Mouse (Mus musculus): Measurements from ENCODE around the gene Ccdc124. TPM values are rescaled to one million over a fixed set of nuclear protein-coding genes. Genes with fewer than 3 reads are reported as not detected.

Gene Ccdc124
- total and polyA plus RNA-seq, 3 experiments, result 36.2 to 82.0 (median 58.7) TPM

DNA sequence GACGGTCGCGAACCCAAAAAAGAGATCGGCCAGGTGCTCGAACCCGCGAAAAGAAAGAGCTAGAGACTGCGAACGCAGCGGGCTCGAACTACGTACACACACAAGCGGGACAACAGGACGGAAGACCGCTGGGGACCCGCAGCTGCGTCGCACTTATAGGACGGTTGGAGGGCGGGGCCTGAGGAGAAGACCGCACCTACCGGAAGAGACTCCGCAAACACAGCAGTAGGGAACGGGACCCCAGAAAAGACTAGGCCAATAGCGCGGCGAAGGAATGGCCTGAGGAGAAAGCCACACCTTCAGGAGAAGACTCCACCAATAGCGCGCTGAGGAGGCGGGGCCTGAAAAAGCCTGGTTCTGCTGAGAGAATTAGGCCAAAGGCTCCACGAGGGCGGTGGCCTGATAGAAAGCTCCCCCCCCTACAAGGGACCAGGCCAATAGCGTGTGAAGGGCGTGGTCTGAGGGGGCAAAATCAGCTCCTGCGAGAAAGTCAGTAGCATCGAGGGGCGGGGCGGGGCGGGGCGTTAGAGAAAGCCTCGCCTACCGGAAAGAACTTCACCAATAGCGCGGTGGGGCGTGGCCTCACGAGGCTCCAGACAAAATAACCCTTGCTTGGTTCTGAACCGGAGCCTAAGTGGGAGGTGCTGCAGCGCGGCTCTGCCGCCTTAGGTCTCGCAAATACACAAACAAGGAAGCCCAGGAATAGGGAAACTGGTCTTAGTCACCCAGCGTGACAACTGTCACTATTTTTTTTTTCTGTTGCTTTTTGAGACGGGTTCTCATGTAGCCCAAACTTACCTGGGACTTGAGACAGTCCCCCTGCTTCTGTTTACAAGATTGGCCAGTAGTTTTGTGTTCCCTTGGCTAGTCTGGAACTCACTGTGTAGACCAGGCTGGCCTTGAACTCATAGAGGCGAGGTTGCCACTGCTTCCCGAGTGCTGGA, 34.1 kb downstream of the Ccdc124 start, which contains the start of gene Arrdc2 (continued):
- peak; percentile 8; the same call in 1 of the 2 replicates for TF ChIP-seq BHLHE40 (IDR thresholded peaks at IDR 0.05; ENCODE audit: low read depth, low read length)

DNA sequence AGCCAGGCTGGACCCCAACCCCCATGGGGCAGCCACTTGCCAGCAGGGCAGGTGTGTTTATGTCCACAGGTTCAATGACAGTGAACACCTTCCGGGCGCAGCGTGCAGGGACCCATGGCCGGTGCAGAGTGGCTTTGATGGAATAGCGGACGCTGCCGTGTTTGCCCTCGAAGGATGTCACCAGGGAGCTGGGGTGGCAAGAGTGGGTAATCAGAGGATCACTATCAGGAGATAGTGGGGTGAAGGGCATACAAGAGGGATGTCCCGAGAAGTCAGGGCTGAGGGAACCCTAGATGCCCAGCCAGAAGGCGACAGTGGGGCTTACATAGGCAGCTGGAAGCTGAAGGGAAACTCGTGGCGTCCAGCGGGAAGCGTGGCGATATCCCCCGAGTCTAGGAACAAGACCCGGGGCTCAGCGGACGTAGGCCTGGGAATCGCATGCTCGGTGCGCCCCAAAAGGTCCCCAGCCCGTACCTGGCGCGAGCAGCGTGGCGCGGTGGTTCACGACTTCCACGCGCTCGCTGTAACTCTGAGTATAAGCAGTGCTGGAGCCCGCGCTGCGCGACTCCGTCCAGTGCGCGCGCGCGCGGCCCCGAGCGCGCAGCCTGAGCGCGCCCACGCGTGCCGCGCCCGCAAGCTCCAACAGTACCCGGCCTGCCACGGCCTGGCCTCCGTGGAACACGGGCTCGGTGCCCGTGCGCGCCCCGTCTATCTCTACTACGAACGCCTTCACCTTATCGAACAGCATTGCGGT, 34.9 kb downstream of the Ccdc124 start:
- Histone ChIP-seq H3K9ac (ENCODE audit: insufficient read depth, low read depth) (peak overlapping the region; percentile 68), H3K79me2 (replicated peaks; ENCODE audit: control insufficient read depth, extremely low read depth, insufficient read depth, poor library complexity, severe bottlenecking) (no peaks in the 10 kb centered on the region), H3K36me3 (replicated peaks in 1 of 2; ENCODE audit: control insufficient read depth in 1 of 2, insufficient read depth in 1 of 2, low read length in 1 of 2) (peaks cover 12 to 27% of the 10 kb centered on the region in 2 experiments), H3K27me3 (replicated peaks) (peaks cover 19% of the 10 kb centered on the region), H3K4me1 (ENCODE audit: control insufficient read depth in 1 of 2, insufficient read depth in 2 of 2) (peaks cover 6 to 23% of the 10 kb centered on the region in 2 experiments), H3K9me3 (replicated peaks; ENCODE audit: low read length) (no peaks in the 10 kb centered on the region), H3K4me3 (replicated peaks in 1 of 3; ENCODE audit: low read depth in 2 of 3, low read length in 2 of 3, poor library complexity in 1 of 3) (peak overlapping the region; percentile 69 to 80 (median 79)), H3K4me2 (ENCODE audit: insufficient read depth, low read depth, poor library complexity, severe bottlenecking) (peak overlapping the region; percentile 21), H3K27ac (ENCODE audit: insufficient read depth, low read depth) (peak overlapping the region; percentile 56)
- dilution Hi-C loops (cut with MboI; ENCODE audit: extremely low pct_ligation_motif_present, extremely low pct_unique_long_range_greater_than_20kb, low sequenced_read_pairs) (no loop called here), in situ Hi-C loops (cut with MboI; ENCODE audit: low pct_ligation_motif_present, low pct_unique_long_range_greater_than_20kb, low sequenced_read_pairs) (no loop called here)
- DNase-seq (ENCODE audit: extremely low read depth), result no peak
- TF ChIP-seq USF2 (conservative IDR thresholded peaks at IDR 0.05; ENCODE audit: low read depth, low read length) (no peak), ETS1 (conservative IDR thresholded peaks at IDR 0.05; ENCODE audit: low read depth, low read length) (no peak), MXI1 (IDR thresholded peaks at IDR 0.05; ENCODE audit: low read depth, low read length) (peak; percentile 43; the same call in 1 of the 2 replicates), MAX (IDR thresholded peaks at IDR 0.05; ENCODE audit: low read length) (0 out of 2 replicates have a peak, but pooled peaks have one; percentile 10), NRF1 (IDR thresholded peaks at IDR 0.05; ENCODE audit: low read depth, low read length) (peak; percentile 42; the same call in 1 of the 2 replicates)

- TF ChIP-seq CHD1 (IDR thresholded peaks at IDR 0.05; ENCODE audit: low read depth, low read length) (no peak), ZNF384 (IDR thresholded peaks at IDR 0.05; ENCODE audit: low read depth, low read length) (no peak), EP300 (IDR thresholded peaks at IDR 0.05; ENCODE audit: low read length) (no peak), CTCF (conservative IDR thresholded peaks at IDR 0.05 in 1 of 2, IDR thresholded peaks at IDR 0.05 in 1 of 2; ENCODE audit: low read depth in 2 of 2, low read length in 2 of 2) (no peak), IRF4 (IDR thresholded peaks at IDR 0.05; ENCODE audit: low read depth, low read length) (no peak), UBTF (IDR thresholded peaks at IDR 0.05; ENCODE audit: low read depth, low read length) (no peak), MXI1 (IDR thresholded peaks at IDR 0.05; ENCODE audit: low read depth, low read length) (no peak), JUND (conservative IDR thresholded peaks at IDR 0.05; ENCODE audit: low read depth, low read length) (no peak), POLR2A (IDR thresholded peaks at IDR 0.05; ENCODE audit: low read depth, low read length) (no peak), GABPA (IDR thresholded peaks at IDR 0.05; ENCODE audit: insufficient replicate concordance, low read depth, low read length) (no peak), CHD2 (IDR thresholded peaks at IDR 0.05; ENCODE audit: low read length) (no peak), ELF1 (IDR thresholded peaks at IDR 0.05; ENCODE audit: low read depth, low read length) (no peak), PAX5 (IDR thresholded peaks at IDR 0.05; ENCODE audit: low read length) (no peak), ZMIZ1 (IDR thresholded peaks at IDR 0.05; ENCODE audit: low read depth, low read length) (no peak), POLR2AphosphoS2 (IDR thresholded peaks at IDR 0.05; ENCODE audit: low read depth, low read length) (no peak), SIN3A (IDR thresholded peaks at IDR 0.05; ENCODE audit: low read length) (no peak)
- Histone ChIP-seq H3K4me2 (ENCODE audit: insufficient read depth, low read depth, poor library complexity, severe bottlenecking) (no peak overlapping the region), H3K36me3 (replicated peaks in 1 of 2; ENCODE audit: control insufficient read depth in 1 of 2, insufficient read depth in 1 of 2, low read length in 1 of 2) (peaks cover 12 to 27% of the 10 kb centered on the region in 2 experiments), H3K4me1 (ENCODE audit: control insufficient read depth in 1 of 2, insufficient read depth in 2 of 2) (peaks cover 15 to 38% of the 10 kb centered on the region in 2 experiments), H3K9me3 (replicated peaks; ENCODE audit: low read length) (no peaks in the 10 kb centered on the region), H3K4me3 (replicated peaks in 1 of 3; ENCODE audit: low read depth in 2 of 3, low read length in 2 of 3, poor library complexity in 1 of 3) (no peak overlapping the region), H3K27me3 (replicated peaks) (peaks cover 1% of the 10 kb centered on the region), H3K27ac (ENCODE audit: insufficient read depth, low read depth) (no peak overlapping the region), H3K79me2 (replicated peaks; ENCODE audit: control insufficient read depth, extremely low read depth, insufficient read depth, poor library complexity, severe bottlenecking) (no peaks in the 10 kb centered on the region), H3K9ac (ENCODE audit: insufficient read depth, low read depth) (no peak overlapping the region)
- in situ Hi-C loops (cut with MboI; ENCODE audit: low pct_ligation_motif_present, low pct_unique_long_range_greater_than_20kb, low sequenced_read_pairs), result no loop called here
- no peak for DNase-seq (ENCODE audit: extremely low read depth)
- dilution Hi-C loops (cut with MboI; ENCODE audit: extremely low pct_ligation_motif_present, extremely low pct_unique_long_range_greater_than_20kb, low sequenced_read_pairs), result no loop called here
Observed at GRCm38 (mm10) chr8:70836666-70837065, 37.1 kb downstream of the Ccdc124 start.

All from CH12.LX (cell line).